Mouse (Mus musculus) neural tube, embryonic 14.5 days (tissue): ENCODE data around the gene 9530053A07Rik. TPM values are rescaled to one million over a fixed set of nuclear protein-coding genes. Genes with fewer than 3 reads are reported as not detected.

Experiments
- ATAC-seq: fragments of 200-750 bp; cut with Nextera tagmentation; 2 replicates; pipeline ENCODE4 v1.8.0; 2017; ENCODE audit warnings: low read depth, mild to moderate bottlenecking, moderate TSS enrichment, moderate library complexity
- H3K27ac ChIP-seq: fragments of 300-500 bp; sonication (generic); 2 replicates; pipeline ENCODE4 v1.5.1; 2014; ENCODE audit warnings: low read depth, mild to moderate bottlenecking, control low read depth, low read length, moderate library complexity, mixed read lengths
- H3K27me3 ChIP-seq: fragments of 300-500 bp; sonication (generic); 2 replicates; pipeline ENCODE4 v1.6.1; 2014; ENCODE audit warnings: low read length; ENCODE audit not compliant: control insufficient read depth, insufficient read depth
- H3K36me3 ChIP-seq: fragments of 300-500 bp; sonication (generic); 2 replicates; pipeline ENCODE4 v1.6.1; 2014; ENCODE audit warnings: low read length, mixed read lengths; ENCODE audit not compliant: control insufficient read depth, insufficient read depth
- H3K4me1 ChIP-seq: fragments of 300-500 bp; sonication (generic); 2 replicates; pipeline ENCODE4 v1.6.1; 2014; ENCODE audit warnings: low read length; ENCODE audit not compliant: control insufficient read depth, insufficient read depth
- H3K4me2 ChIP-seq: fragments of 300-500 bp; sonication (generic); 2 replicates; pipeline ENCODE4 v1.6.1; 2014; ENCODE audit warnings: mild to moderate bottlenecking, low read depth, low read length, control low read depth
- H3K4me3 ChIP-seq: fragments of 300-500 bp; sonication (generic); 2 replicates; pipeline ENCODE4 v1.5.1; 2014; ENCODE audit warnings: low read depth, low read length, control low read depth, mixed read lengths
- H3K9ac ChIP-seq: fragments of 300-500 bp; sonication (generic); replicated peaks from 2 replicates; pipeline ENCODE4 v1.6.1; 2014; ENCODE audit warnings: low read depth, mild to moderate bottlenecking, control low read depth, low read length, mixed read lengths
- H3K9me3 ChIP-seq: fragments of 300-500 bp; sonication (generic); 2 replicates; pipeline ENCODE4 v1.6.1; 2016; ENCODE audit warnings: low read length; ENCODE audit not compliant: control insufficient read depth
- WGBS: fragments of 180-500 bp; shearing (Covaris S2); extraction: QIAGEN DNeasy Blood & Tissue Kit; methylation state at CpG from one replicate; pipeline ENCODE4 v1.1.7; 2014; 5-methylcytosine and 5-hydroxymethylcytosine counted together
- polyA plus RNA-seq: library from polyadenylated mRNA; unstranded; fragments of >200 nt; fragmentation: Nextera tagmentation; extraction: Ambion mirVana; gene quantifications from 2 replicates; pipeline ENCODE4 v1.2.1, GENCODE M21; 2014

9530053A07Rik gene
- polyA plus RNA-seq, 1 experiment from 2014 or later = 0.08 TPM

GRCm38 (mm10) chr7:28165406-28165805, 36.1 kb downstream of the 9530053A07Rik start:
- Histone ChIP-seq H3K27me3 (no peaks in the 10 kb centered on the region), H3K4me2 (no peak overlapping the region), H3K4me1 (peaks cover 11% of the 10 kb centered on the region), H3K36me3 (no peaks in the 10 kb centered on the region), H3K9me3 (no peaks in the 10 kb centered on the region; the same call in 1 of the 2 replicates), H3K9ac (no peak overlapping the region), H3K4me3 (no peak overlapping the region), H3K27ac (no peak overlapping the region)
- no peak for ATAC-seq
- 72% methylated on average over 6 of the region's 6 CpGs for WGBS

DNA sequence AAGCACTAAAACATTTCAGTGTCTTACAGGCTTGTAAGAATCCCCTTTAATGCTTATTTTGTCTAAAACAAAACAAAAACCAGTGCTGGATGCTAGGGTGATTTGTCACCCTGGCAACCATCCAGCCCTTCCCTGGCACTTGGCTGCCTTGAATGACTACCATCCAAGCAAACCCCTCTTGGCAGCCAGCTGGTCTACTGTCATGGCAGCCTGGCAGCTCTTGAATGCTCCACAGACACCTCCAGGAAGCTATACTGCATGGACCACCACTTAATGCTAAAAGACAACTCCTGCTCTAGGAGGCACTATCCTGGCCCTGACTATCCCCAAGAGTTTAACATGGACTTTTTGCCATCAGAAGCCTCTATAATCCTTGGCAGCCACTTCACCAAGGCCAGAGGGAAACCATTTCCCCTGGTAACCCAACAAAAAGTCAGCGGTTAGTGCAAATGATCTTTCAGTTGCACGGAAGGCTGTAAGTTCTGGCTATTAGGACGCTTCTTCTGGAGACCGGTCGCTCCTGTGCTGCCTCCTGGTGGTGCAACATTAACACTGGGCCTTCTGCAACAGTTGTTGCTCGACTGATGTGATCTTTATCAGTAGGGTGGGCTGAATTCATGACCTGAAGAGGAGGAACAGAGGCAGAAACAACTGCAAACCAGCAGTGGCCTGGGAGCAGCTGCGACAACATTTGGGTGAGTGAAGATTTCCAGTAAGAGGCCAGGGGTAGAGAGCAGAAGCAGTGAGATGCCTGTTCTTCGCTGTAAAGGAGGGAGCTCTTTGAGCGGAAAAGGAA, 39.3 kb downstream of the 9530053A07Rik start:
- ATAC-seq = peak; percentile 42; the same call in 1 of the 2 replicates
- no peaks in the 10 kb centered on the region; the same call in 1 of the 2 replicates for H3K9me3 ChIP-seq
- 9% methylated on average over 9 of the region's 9 CpGs for WGBS

GRCm38 (mm10) chr7:28169489-28170422, 40.5 kb downstream of the 9530053A07Rik start, which contains the start of gene Fbl:
Gene Fbl (plus strand): TSS chr7:28169710.
- Histone ChIP-seq H3K9me3 (no peaks in the 10 kb centered on the region; the same call in 1 of the 2 replicates), H3K4me2 (peak within 1 kb of the TSS; percentile 78), H3K9ac (peak within 1 kb of the TSS; percentile 46), H3K36me3 (no peaks in the 10 kb centered on the region), H3K27ac (peak within 1 kb of the TSS; percentile 80), H3K4me1 (peaks cover 23% of the 10 kb centered on the region), H3K4me3 (peak within 1 kb of the TSS; percentile 67), H3K27me3 (no peaks in the 10 kb centered on the region)
- WGBS = 2% methylated on average over 74 of the region's 80 CpGs
- ATAC-seq = peak; percentile 90

More for the DNA sequence above, 39.3 kb downstream of the 9530053A07Rik start:
- peaks cover 23% of the 10 kb centered on the region for H3K4me1 ChIP-seq
- H3K4me3 ChIP-seq = peak overlapping the region; percentile 67
- no peaks in the 10 kb centered on the region for H3K27me3 ChIP-seq
- peak overlapping the region; percentile 80 for H3K27ac ChIP-seq
- peak overlapping the region; percentile 46 for H3K9ac ChIP-seq
- no peaks in the 10 kb centered on the region for H3K36me3 ChIP-seq
- peak overlapping the region; percentile 78 for H3K4me2 ChIP-seq

DNA sequence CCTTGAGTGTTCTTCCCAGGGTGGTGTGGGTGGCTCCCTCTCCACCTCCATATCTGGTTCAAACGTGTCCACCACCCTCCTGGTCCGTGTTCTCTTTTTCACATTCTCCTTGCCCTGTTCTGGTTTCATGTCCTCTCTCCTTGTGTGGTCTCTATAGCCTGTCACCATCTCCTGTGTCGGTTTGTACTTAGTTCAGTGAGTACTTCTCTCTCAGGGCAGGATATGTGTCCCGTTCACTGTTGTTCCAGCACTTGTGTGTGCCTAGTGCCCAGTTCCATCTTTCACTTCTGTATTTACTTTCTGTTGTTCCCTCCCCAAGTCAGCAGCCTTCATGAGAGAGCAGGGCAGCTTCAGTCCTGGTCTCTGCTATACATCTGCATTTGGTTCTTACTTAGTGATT, 46.1 kb downstream of the 9530053A07Rik start:
- H3K36me3 ChIP-seq = peaks cover 19% of the 10 kb centered on the region
- H3K27me3 ChIP-seq = no peaks in the 10 kb centered on the region
- ATAC-seq = no peak
- H3K9me3 ChIP-seq = no peaks in the 10 kb centered on the region
- H3K4me3 ChIP-seq = no peak overlapping the region
- H3K4me2 ChIP-seq = no peak overlapping the region
- H3K9ac ChIP-seq = no peak overlapping the region
- H3K4me1 ChIP-seq = peaks cover 12% of the 10 kb centered on the region
- H3K27ac ChIP-seq = no peak overlapping the region
- 92% methylated on average over 4 of the region's 4 CpGs for WGBS

GRCm38 (mm10) chr7:28179228-28179627, 50.0 kb downstream of the 9530053A07Rik start, which contains the start of gene Dyrk1b:
Gene Dyrk1b (plus strand): TSS chr7:28179469.
- Histone ChIP-seq H3K4me3 (peak within 1 kb of the TSS; percentile 100), H3K4me2 (peak within 1 kb of the TSS; percentile 67), H3K4me1 (peaks cover 10% of the 10 kb centered on the region), H3K9me3 (no peaks in the 10 kb centered on the region), H3K9ac (peak within 1 kb of the TSS; percentile 96), H3K36me3 (peaks cover 44% of the 10 kb centered on the region), H3K27me3 (no peaks in the 10 kb centered on the region), H3K27ac (peak within 1 kb of the TSS; percentile 94)
- ATAC-seq = peak; percentile 89
- WGBS = under 1% methylated on average over 20 of the region's 25 CpGs

GRCm38 (mm10) chr7:28179741-28180377, 50.6 kb downstream of the 9530053A07Rik start:
- H3K4me3 ChIP-seq = peak overlapping the region; percentile 100
- H3K4me1 ChIP-seq = peaks cover 10% of the 10 kb centered on the region
- ATAC-seq = peak; percentile 95
- H3K27me3 ChIP-seq = no peaks in the 10 kb centered on the region
- WGBS = under 1% methylated on average over 48 of the region's 56 CpGs
- peak overlapping the region; percentile 96 for H3K9ac ChIP-seq
- H3K4me2 ChIP-seq = peak overlapping the region; percentile 67
- H3K36me3 ChIP-seq = peaks cover 51% of the 10 kb centered on the region
- no peaks in the 10 kb centered on the region for H3K9me3 ChIP-seq
- H3K27ac ChIP-seq = peak overlapping the region; percentile 94

DNA sequence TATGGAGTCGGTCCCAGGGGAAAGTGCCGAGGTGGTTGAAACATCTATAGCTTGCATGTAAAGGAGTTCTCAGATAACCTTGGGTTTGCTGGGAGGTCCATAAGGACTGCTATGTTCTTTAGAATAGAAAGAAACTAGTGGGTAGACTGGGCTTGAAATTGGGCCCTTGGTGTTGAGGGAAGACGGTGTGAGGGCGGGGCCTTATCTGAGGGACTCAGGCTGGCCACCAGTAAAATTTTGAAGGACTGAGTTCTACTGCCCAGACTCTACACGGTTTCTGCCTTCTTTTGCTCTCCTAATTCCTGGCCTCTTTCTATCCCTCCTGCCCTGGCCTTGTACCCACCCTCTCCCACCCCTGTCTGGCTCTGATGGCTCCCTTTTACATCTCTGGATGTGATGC, 51.6 kb downstream of the 9530053A07Rik start:
- Histone ChIP-seq H3K27ac (no peak overlapping the region; the same call in 1 of the 2 replicates), H3K36me3 (peaks cover 58% of the 10 kb centered on the region), H3K4me1 (peaks cover 10% of the 10 kb centered on the region), H3K9ac (peak overlapping the region; percentile 96), H3K4me3 (peak overlapping the region; percentile 100), H3K4me2 (peak overlapping the region; percentile 67), H3K9me3 (no peaks in the 10 kb centered on the region), H3K27me3 (no peaks in the 10 kb centered on the region)
- no peak for ATAC-seq
- WGBS = 78% methylated on average over 5 of the region's 5 CpGs

GRCm38 (mm10) chr7:28181376-28181775, 52.1 kb downstream of the 9530053A07Rik start:
- Histone ChIP-seq H3K4me2 (peak overlapping the region; percentile 67; the same call in 1 of the 2 replicates), H3K36me3 (peaks cover 58% of the 10 kb centered on the region), H3K4me3 (no peak overlapping the region), H3K9me3 (no peaks in the 10 kb centered on the region), H3K4me1 (peaks cover 10% of the 10 kb centered on the region), H3K27ac (no peak overlapping the region), H3K9ac (no peak overlapping the region), H3K27me3 (no peaks in the 10 kb centered on the region)
- WGBS = over 99% methylated on average over 12 of the region's 12 CpGs
- ATAC-seq = no peak
